Mouse (Mus musculus) forebrain, embryonic 15.5 days (tissue): Measurements from ENCODE around the gene Arid5b. TPM values are rescaled to one million over a fixed set of nuclear protein-coding genes. Genes with fewer than 3 reads are reported as not detected.

Experiments
- ATAC-seq: fragments of 200-750 bp; cut with Nextera tagmentation; replicated peaks from 2 replicates; pipeline ENCODE4 v1.8.0; 2017; ENCODE audit warnings: mild to moderate bottlenecking, moderate TSS enrichment, moderate library complexity
- H3K27ac ChIP-seq: fragments of 300-500 bp; sonication (generic); replicated peaks from 2 replicates; pipeline ENCODE4 v1.5.1; 2015; ENCODE audit warnings: mild to moderate bottlenecking, inconsistent platforms
- H3K27me3 ChIP-seq: fragments of 300-500 bp; sonication (generic); 2 replicates; pipeline ENCODE4 v1.6.1; 2015; ENCODE audit warnings: inconsistent platforms
- H3K36me3 ChIP-seq: fragments of 300-500 bp; sonication (generic); 2 replicates; pipeline ENCODE4 v1.6.1; 2015; ENCODE audit warnings: mild to moderate bottlenecking, inconsistent platforms
- H3K4me1 ChIP-seq: fragments of 300-500 bp; sonication (generic); 2 replicates; pipeline ENCODE4 v1.6.1; 2015; ENCODE audit warnings: inconsistent platforms
- H3K4me2 ChIP-seq: fragments of 300-500 bp; sonication (generic); replicated peaks from 2 replicates; pipeline ENCODE4 v1.6.1; 2015; ENCODE audit warnings: mild to moderate bottlenecking, inconsistent platforms
- H3K4me3 ChIP-seq: fragments of 300-500 bp; sonication (generic); 2 replicates; pipeline ENCODE4 v1.5.1; 2015; ENCODE audit warnings: mild to moderate bottlenecking, inconsistent platforms
- H3K9ac ChIP-seq: fragments of 300-500 bp; sonication (generic); replicated peaks from 2 replicates; pipeline ENCODE4 v1.6.1; 2015; ENCODE audit warnings: mild to moderate bottlenecking, inconsistent platforms
- H3K9me3 ChIP-seq: fragments of 300-500 bp; sonication (generic); 2 replicates; pipeline ENCODE4 v1.6.1; 2016; ENCODE audit warnings: inconsistent platforms
- WGBS: fragments of 180-500 bp; shearing (Covaris S2); methylation state at CpG from one replicate; pipeline ENCODE4 v1.1.7; 2015; ENCODE audit warnings: mixed read lengths; 5-methylcytosine and 5-hydroxymethylcytosine counted together
- polyA plus RNA-seq: library from polyadenylated mRNA; unstranded; fragments of >200 nt; fragmentation: Nextera tagmentation; extraction: Ambion mirVana; gene quantifications from 2 replicates; pipeline ENCODE4 v1.2.1, GENCODE M21; 2015

Gene Arid5b
- polyA plus RNA-seq, 1 experiment from 2014 or later: 15.1 TPM

GRCm38 (mm10) chr10:68126551-68126950 is 152.0 kb downstream of the Arid5b start:
- ATAC-seq: no peak
- WGBS: 80% methylated on average over 2 of the region's 2 CpGs
- Histone ChIP-seq H3K9ac (no peak overlapping the region), H3K4me3 (no peak overlapping the region), H3K9me3 (no peaks in the 10 kb centered on the region), H3K4me1 (peaks cover 9% of the 10 kb centered on the region; the same call in 1 of the 2 replicates), H3K27ac (no peak overlapping the region), H3K27me3 (no peaks in the 10 kb centered on the region), H3K36me3 (no peaks in the 10 kb centered on the region), H3K4me2 (no peak overlapping the region)

DNA sequence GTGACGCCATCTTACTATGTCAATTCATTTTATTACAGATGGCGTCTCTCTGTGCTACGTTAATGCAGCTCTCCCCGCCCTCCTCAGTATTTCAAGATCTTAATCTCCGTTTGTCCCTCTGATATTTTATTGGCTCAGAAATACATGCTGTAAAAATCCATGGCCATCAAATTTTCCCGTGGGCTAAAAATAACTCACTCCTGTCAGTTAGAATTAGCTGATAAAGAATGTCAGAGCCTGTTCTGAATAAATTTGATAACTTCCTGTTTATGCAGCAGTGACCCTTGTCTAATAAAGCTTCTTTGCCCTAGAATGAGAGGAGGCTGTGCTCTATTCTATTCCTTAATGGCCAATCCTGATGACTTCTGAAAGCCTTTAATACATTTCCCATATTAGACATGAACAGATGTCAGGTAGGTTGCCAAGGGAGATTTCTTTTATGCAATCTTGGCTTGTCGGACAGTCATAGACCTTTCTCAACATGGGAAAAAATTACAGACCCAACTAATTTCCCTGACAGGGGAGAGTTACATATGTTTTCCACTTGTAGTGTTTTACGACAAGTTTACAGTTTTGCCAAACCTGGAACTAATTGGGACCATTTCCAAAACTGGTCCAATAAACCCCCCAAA is 152.5 kb downstream of the Arid5b start:
- H3K27ac ChIP-seq: no peak overlapping the region
- H3K9ac ChIP-seq: no peak overlapping the region
- peaks cover 9% of the 10 kb centered on the region; the same call in 1 of the 2 replicates for H3K4me1 ChIP-seq
- H3K9me3 ChIP-seq: no peaks in the 10 kb centered on the region
- no peaks in the 10 kb centered on the region for H3K27me3 ChIP-seq
- no peak overlapping the region for H3K4me2 ChIP-seq
- no peak for ATAC-seq
- no peaks in the 10 kb centered on the region for H3K36me3 ChIP-seq
- H3K4me3 ChIP-seq: no peak overlapping the region
- 56% methylated on average over 8 of the region's 8 CpGs for WGBS

DNA sequence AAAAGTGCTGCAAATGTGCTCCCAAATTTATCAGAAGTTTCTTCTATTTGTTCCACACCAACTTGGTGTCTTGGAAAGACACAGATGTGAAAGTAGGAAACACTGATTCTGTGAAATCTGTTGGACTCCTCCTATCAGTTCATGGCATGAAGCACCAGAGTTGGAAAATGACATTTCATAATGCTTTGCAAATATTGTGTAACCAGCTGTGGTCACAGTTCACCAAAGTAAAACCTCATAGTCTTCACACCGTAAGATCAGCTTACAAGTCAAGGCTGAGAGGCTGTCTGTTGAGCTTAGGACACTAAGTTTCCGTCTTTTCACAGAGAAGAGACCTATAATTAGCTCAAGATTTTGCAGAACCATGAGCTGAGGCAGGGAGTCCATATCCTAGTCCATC is 153.6 kb downstream of the Arid5b start:
- H3K36me3 ChIP-seq: no peaks in the 10 kb centered on the region
- no peak overlapping the region for H3K4me3 ChIP-seq
- ATAC-seq: no peak
- no peak overlapping the region for H3K27ac ChIP-seq
- WGBS: 88% methylated on average over 2 of the region's 2 CpGs
- no peaks in the 10 kb centered on the region for H3K9me3 ChIP-seq
- H3K9ac ChIP-seq: no peak overlapping the region
- no peaks in the 10 kb centered on the region for H3K27me3 ChIP-seq
- H3K4me2 ChIP-seq: no peak overlapping the region
- peaks cover 9% of the 10 kb centered on the region; the same call in 1 of the 2 replicates for H3K4me1 ChIP-seq

GRCm38 (mm10) chr10:68123446-68123845 is 155.1 kb downstream of the Arid5b start:
- no peak overlapping the region for H3K27ac ChIP-seq
- no peak overlapping the region for H3K4me2 ChIP-seq
- H3K36me3 ChIP-seq: no peaks in the 10 kb centered on the region
- ATAC-seq: no peak
- H3K4me1 ChIP-seq: peaks cover 6% of the 10 kb centered on the region; the same call in 1 of the 2 replicates
- no peak overlapping the region for H3K4me3 ChIP-seq
- no peaks in the 10 kb centered on the region for H3K9me3 ChIP-seq
- no peaks in the 10 kb centered on the region for H3K27me3 ChIP-seq
- no peak overlapping the region for H3K9ac ChIP-seq
- 96% methylated on average over 4 of the region's 4 CpGs for WGBS

GRCm38 (mm10) chr10:68121960-68122359 is 156.6 kb downstream of the Arid5b start:
- H3K27ac ChIP-seq: no peak overlapping the region
- ATAC-seq: no peak
- no peak overlapping the region for H3K9ac ChIP-seq
- H3K4me3 ChIP-seq: no peak overlapping the region
- no peaks in the 10 kb centered on the region for H3K27me3 ChIP-seq
- WGBS: 89% methylated on average over 4 of the region's 4 CpGs
- peaks cover 1% of the 10 kb centered on the region; the same call in 1 of the 2 replicates for H3K4me1 ChIP-seq
- no peaks in the 10 kb centered on the region for H3K9me3 ChIP-seq
- no peaks in the 10 kb centered on the region for H3K36me3 ChIP-seq
- H3K4me2 ChIP-seq: no peak overlapping the region

GRCm38 (mm10) chr10:68121251-68121650 is 157.3 kb downstream of the Arid5b start:
- H3K27ac ChIP-seq: no peak overlapping the region
- 89% methylated on average over 2 of the region's 2 CpGs for WGBS
- no peak for ATAC-seq

DNA sequence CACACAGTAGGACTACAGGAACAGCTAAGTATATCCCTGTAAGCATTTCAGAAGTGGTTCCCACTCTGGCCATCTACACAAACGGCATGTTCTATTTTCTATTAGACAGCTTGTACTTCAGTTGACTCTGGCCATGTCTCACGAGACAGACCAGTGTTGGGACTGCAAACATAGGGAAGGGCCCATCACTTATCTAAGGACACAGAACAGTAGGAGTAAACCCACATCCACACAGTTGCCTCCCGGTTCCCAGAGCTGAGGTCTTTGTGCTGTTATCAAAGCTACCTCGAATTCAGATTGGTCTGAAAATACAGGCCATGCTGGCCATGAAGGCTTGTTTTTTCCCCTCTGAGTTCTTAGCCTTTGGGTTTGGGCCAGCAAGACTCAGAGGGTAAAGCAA is 158.5 kb downstream of the Arid5b start:
- no peak overlapping the region for H3K4me3 ChIP-seq
- H3K9ac ChIP-seq: no peak overlapping the region
- 93% methylated on average over 4 of the region's 4 CpGs for WGBS
- no peaks in the 10 kb centered on the region for H3K4me1 ChIP-seq
- H3K27me3 ChIP-seq: no peaks in the 10 kb centered on the region
- no peak for ATAC-seq
- no peaks in the 10 kb centered on the region for H3K9me3 ChIP-seq
- H3K27ac ChIP-seq: no peak overlapping the region
- H3K4me2 ChIP-seq: no peak overlapping the region
- no peaks in the 10 kb centered on the region for H3K36me3 ChIP-seq

More at GRCm38 (mm10) chr10:68121251-68121650, 157.3 kb downstream of the Arid5b start:
- H3K36me3 ChIP-seq: no peaks in the 10 kb centered on the region
- H3K27me3 ChIP-seq: no peaks in the 10 kb centered on the region
- no peak overlapping the region for H3K9ac ChIP-seq
- no peak overlapping the region for H3K4me2 ChIP-seq
- no peak overlapping the region for H3K4me3 ChIP-seq
- H3K4me1 ChIP-seq: no peaks in the 10 kb centered on the region
- no peaks in the 10 kb centered on the region for H3K9me3 ChIP-seq

DNA sequence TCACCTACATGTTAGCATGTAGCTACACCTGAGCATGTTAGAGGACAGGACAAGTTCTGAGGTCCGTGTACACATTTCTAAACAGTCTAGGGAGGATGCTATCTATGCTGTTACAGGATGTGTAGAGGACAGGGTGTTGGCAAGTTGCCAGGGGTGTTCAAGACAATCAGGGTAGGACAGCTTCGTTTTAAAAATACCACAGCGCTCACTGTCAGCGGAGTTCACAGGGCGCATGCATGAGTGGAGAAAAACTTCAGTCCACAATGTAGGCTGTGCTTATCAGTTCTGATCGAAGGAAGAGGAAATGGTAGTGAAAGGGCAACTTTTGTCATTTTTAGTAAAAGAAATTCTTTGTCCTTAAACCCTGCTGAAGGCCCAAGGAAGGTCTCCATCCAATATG is 159.3 kb downstream of the Arid5b start:
- Histone ChIP-seq H3K27me3 (no peaks in the 10 kb centered on the region), H3K9me3 (no peaks in the 10 kb centered on the region), H3K4me1 (no peaks in the 10 kb centered on the region), H3K4me3 (no peak overlapping the region), H3K36me3 (no peaks in the 10 kb centered on the region), H3K27ac (no peak overlapping the region), H3K9ac (no peak overlapping the region), H3K4me2 (no peak overlapping the region)
- no peak for ATAC-seq
- WGBS: 82% methylated on average over 6 of the region's 6 CpGs

DNA sequence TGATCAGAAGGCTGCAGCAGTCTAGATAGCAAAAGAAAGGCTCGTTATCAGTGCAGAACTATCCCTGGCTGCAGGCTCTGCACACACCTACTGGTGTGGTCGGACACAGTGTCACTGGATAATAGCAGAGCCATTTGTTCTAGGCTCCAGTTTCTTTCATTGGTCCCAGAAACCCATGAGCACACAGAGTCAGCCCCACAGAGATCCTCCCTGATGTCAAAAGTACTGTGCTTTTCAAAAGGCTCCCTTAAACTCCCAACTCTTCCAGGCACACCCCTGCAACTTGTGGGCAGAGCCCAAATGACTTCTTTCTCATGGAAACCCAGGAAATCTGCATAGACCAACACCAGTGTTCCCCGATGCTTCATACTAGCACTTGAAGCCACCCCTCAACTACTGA is 163.6 kb downstream of the Arid5b start:
- ATAC-seq: no peak
- Histone ChIP-seq H3K4me1 (peaks cover 17% of the 10 kb centered on the region), H3K27me3 (no peaks in the 10 kb centered on the region), H3K9me3 (no peaks in the 10 kb centered on the region), H3K36me3 (no peaks in the 10 kb centered on the region), H3K4me3 (no peak overlapping the region), H3K9ac (no peak overlapping the region), H3K27ac (no peak overlapping the region), H3K4me2 (no peak overlapping the region)
- WGBS: 90% methylated on average over 3 of the region's 3 CpGs

- no peaks in the 10 kb centered on the region for H3K27me3 ChIP-seq
- H3K9ac ChIP-seq: no peak overlapping the region
- peaks cover 17% of the 10 kb centered on the region for H3K4me1 ChIP-seq
- WGBS: 84% methylated on average over 5 of the region's 5 CpGs
- ATAC-seq: 0 out of 2 replicates have a peak, but pooled peaks have one; percentile 14
- no peaks in the 10 kb centered on the region for H3K36me3 ChIP-seq
- no peak overlapping the region for H3K4me3 ChIP-seq
- H3K9me3 ChIP-seq: no peaks in the 10 kb centered on the region
- no peak overlapping the region for H3K4me2 ChIP-seq
- no peak overlapping the region for H3K27ac ChIP-seq
Measured at GRCm38 (mm10) chr10:68113645-68114044, 164.9 kb downstream of the Arid5b start.

- Histone ChIP-seq H3K9me3 (no peaks in the 10 kb centered on the region), H3K27ac (no peak overlapping the region), H3K4me3 (no peak overlapping the region), H3K9ac (no peak overlapping the region), H3K36me3 (no peaks in the 10 kb centered on the region), H3K27me3 (no peaks in the 10 kb centered on the region), H3K4me2 (peak overlapping the region; percentile 19; the same call in 1 of the 2 replicates), H3K4me1 (peaks cover 17% of the 10 kb centered on the region)
- ATAC-seq: 0 out of 2 replicates have a peak, but pooled peaks have one; percentile 41
- 18% methylated on average over 8 of the region's 8 CpGs for WGBS
Measured at GRCm38 (mm10) chr10:68112983-68113382, 165.6 kb downstream of the Arid5b start.

- H3K9ac ChIP-seq: no peak overlapping the region
- no peak overlapping the region for H3K4me3 ChIP-seq
- H3K27me3 ChIP-seq: no peaks in the 10 kb centered on the region
- no peak for ATAC-seq
- WGBS: 66% methylated on average over 5 of the region's 5 CpGs
- H3K4me1 ChIP-seq: peaks cover 30% of the 10 kb centered on the region
- H3K27ac ChIP-seq: no peak overlapping the region
- no peak overlapping the region for H3K4me2 ChIP-seq
- no peaks in the 10 kb centered on the region for H3K9me3 ChIP-seq
- H3K36me3 ChIP-seq: no peaks in the 10 kb centered on the region
Measured at GRCm38 (mm10) chr10:68110607-68111006, 167.9 kb downstream of the Arid5b start.

DNA sequence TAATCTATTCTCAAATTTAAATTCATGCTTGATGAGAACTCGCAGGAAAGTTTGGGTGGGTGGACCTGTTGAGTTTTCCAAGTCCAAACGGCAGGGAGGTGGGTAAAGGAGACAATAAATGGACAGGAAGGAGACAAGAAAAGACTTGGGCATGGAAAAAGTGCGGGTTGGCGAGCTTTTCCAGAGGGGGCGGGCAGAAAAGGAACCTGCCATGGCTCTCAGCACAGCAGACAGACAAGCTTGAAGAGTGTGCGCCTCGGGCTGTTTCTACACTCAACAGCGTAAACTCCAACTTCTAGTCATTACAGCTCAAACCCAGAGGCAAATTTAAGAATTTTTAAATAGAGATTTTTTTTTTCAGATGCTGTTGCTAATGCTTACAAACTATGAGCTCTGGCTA is 168.4 kb downstream of the Arid5b start:
- Histone ChIP-seq H3K36me3 (no peaks in the 10 kb centered on the region), H3K4me2 (no peak overlapping the region), H3K27me3 (no peaks in the 10 kb centered on the region), H3K27ac (no peak overlapping the region), H3K4me3 (no peak overlapping the region), H3K9ac (no peak overlapping the region), H3K4me1 (peaks cover 33% of the 10 kb centered on the region), H3K9me3 (no peaks in the 10 kb centered on the region)
- no peak for ATAC-seq
- 40% methylated on average over 8 of the region's 8 CpGs for WGBS
